Mouse (Mus musculus) thymus, adult 2 months (tissue): Measurements from ENCODE around the gene Sox10.

Experiments used
- CTCF ChIP-seq: fragments of 200-500 bp; IDR thresholded peaks from 2 replicates; pipeline ENCODE4 v1.5.1; 2012; ENCODE audit warnings: mild to moderate bottlenecking, control low read depth, low read length, moderate library complexity, borderline replicate concordance; ENCODE audit not compliant: control insufficient read depth, poor library complexity, insufficient read depth; ENCODE audit errors: extremely low read depth
- POLR2A ChIP-seq: fragments of 200-500 bp; IDR thresholded peaks from 2 replicates; pipeline ENCODE4 v1.6.1; 2012; ENCODE audit warnings: mild to moderate bottlenecking, low read length, control low read depth, moderate library complexity; ENCODE audit not compliant: control insufficient read depth, poor library complexity, insufficient read depth; ENCODE audit errors: extremely low read depth

DNA sequence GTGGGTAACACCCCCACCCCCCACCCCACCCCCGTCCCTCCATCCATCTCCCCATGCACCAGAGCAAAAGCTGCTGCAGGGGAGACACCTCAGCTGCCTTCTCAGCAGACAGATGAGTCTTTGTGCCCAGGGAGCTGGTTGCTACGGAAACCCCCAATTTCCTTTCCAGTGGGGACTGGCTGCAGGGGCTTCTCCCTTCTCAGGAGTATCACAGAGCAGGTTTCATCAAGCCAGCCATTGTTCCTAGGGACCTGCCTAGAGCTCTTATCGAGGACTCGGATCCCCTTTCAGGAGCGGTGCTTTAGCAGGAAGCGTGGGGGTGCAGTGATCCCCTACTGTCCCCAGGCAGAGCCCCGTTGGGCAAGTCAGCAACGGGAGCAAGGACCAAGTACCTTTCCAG is 13.2 kb downstream of the Sox10 start:
- TF ChIP-seq CTCF = no peak
- TF ChIP-seq POLR2A = no peak
